Mouse (Mus musculus) liver, embryonic 15.5 days (tissue): ENCODE measurements at regions not wholly inside any gene's neighbourhood (a gene's known extent, or its start where the extent isn't known, plus 50 kb on each side); places are given as distances from the start of the nearest gene placed in this dataset.
"Not testable (repeated sequence)": the region's sequence is repeated elsewhere in the genome, so short reads cannot be mapped to it uniquely, and the experiment has no call there.

Source experiments
- ATAC-seq: fragments of 200-750 bp; cut with Nextera tagmentation; 2 replicates; pipeline ENCODE4 v1.8.0; 2017; ENCODE audit warnings: moderate number of reproducible peaks, mild to moderate bottlenecking, moderate library complexity; ENCODE audit not compliant: insufficient read depth
- H3K27ac ChIP-seq: fragments of 300-500 bp; sonication (generic); replicated peaks from 2 replicates; pipeline ENCODE4 v1.5.1; 2015; ENCODE audit warnings: mild to moderate bottlenecking, inconsistent platforms
- H3K27me3 ChIP-seq: fragments of 300-500 bp; sonication (generic); 2 replicates; pipeline ENCODE4 v1.6.1; 2015; ENCODE audit warnings: mild to moderate bottlenecking, inconsistent platforms
- H3K36me3 ChIP-seq: fragments of 300-500 bp; sonication (generic); replicated peaks from 2 replicates; pipeline ENCODE4 v1.6.1; 2015; ENCODE audit warnings: moderate library complexity, mild to moderate bottlenecking, inconsistent platforms
- H3K4me1 ChIP-seq: fragments of 300-500 bp; sonication (generic); replicated peaks from 2 replicates; pipeline ENCODE4 v1.6.1; 2015; ENCODE audit warnings: inconsistent platforms
- H3K4me2 ChIP-seq: fragments of 300-500 bp; sonication (generic); 2 replicates; pipeline ENCODE4 v1.6.1; 2015; ENCODE audit warnings: moderate library complexity, mild to moderate bottlenecking, inconsistent platforms
- H3K4me3 ChIP-seq: fragments of 300-500 bp; sonication (generic); replicated peaks from 2 replicates; pipeline ENCODE4 v1.5.1; 2015; ENCODE audit warnings: mild to moderate bottlenecking, inconsistent platforms
- H3K9ac ChIP-seq: fragments of 300-500 bp; sonication (generic); 2 replicates; pipeline ENCODE4 v1.6.1; 2015; ENCODE audit warnings: moderate library complexity, mild to moderate bottlenecking, inconsistent platforms
- H3K9me3 ChIP-seq: fragments of 300-500 bp; sonication (generic); replicated peaks from 2 replicates; pipeline ENCODE4 v1.6.1; 2016; ENCODE audit warnings: inconsistent platforms
- WGBS: fragments of 180-500 bp; shearing (Covaris S2); methylation state at CpG from one replicate; pipeline ENCODE4 v1.1.7; 2015; ENCODE audit warnings: mixed read lengths; ENCODE audit not compliant: insufficient replicate concordance; 5-methylcytosine and 5-hydroxymethylcytosine counted together

DNA sequence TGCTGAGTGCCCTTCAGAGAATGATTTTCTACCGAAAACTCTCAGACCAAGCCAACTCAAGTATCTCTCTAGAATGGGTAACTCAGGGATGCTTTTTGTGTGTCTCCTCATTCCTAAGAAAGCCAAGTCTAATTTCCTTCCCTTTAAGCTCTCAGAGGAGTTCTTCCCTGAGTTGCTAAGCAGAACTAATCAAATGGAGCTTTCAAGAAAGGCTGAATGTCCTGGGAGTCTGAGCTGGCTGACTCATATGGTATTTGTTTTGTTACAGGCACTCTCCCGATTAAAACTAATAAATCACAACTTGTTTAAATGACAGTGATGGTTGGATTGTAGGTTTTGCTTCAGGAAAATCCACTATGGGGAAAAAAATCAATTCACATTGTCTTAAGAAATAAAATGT lies 253.1 kb upstream of the Pfkp start:
- Histone ChIP-seq H3K4me3 (no peak overlapping the region), H3K4me2 (no peak overlapping the region), H3K4me1 (no peaks in the 10 kb centered on the region), H3K9ac (no peak overlapping the region), H3K27ac (no peak overlapping the region), H3K9me3 (no peaks in the 10 kb centered on the region), H3K36me3 (no peaks in the 10 kb centered on the region), H3K27me3 (no peaks in the 10 kb centered on the region)
- WGBS: 45% methylated on average over 2 of the region's 2 CpGs
- no peak for ATAC-seq

DNA sequence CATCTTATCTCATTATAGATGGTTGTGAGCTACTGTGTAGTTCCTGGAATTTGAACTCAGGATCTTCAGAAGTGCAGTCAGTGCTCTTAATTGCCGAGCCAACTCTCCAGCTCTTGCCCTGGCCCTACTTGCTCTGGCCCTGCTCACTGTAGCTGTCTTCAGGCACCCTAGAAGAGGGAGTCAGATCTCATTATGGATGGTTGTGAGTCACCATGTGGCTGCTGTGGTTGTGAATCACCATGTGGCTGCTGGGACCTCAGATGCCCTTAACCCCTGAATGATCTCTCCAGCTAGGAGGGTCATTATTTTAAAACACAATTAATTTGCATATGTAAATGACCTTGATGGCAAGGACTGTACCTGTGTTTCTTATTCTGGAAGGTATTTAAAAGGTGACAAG lies 249.1 kb upstream of the Pfkp start:
- ATAC-seq: no peak
- WGBS: 59% methylated on average over 1 of the region's 1 CpGs

DNA sequence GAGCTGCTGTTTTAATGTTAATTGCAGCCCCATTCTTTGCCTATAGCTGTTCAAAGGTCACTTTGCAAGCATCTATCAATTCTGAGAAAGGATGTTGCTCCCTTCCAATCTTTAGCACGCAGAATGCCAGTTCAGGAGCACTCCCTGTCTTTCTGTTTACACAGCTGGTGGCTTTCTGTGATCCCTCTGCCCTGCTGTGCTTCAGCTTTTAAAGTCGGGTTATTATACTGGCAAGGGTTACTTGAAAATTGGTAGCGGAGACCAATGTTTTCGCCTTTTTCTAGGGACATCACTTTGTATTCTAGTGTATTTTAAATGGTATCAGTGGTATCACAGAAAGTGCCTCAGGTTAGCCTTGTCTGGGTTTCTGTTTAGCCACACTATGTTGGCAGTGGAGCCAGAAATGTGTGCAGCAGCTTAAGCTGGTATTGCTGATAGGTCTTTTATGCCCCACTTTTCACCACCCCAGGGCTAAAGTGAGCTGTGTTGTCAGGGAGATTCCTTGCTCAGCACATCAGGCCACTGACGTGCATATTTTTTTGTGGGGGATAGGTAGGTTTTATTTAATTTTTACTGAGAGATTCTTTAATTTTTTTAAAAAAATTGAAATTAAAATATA lies 243.0 kb upstream of the Pfkp start:
- no peaks in the 10 kb centered on the region for H3K9me3 ChIP-seq
- H3K9ac ChIP-seq: no peak overlapping the region
- no peaks in the 10 kb centered on the region for H3K27me3 ChIP-seq
- no peaks in the 10 kb centered on the region for H3K4me1 ChIP-seq
- no peaks in the 10 kb centered on the region for H3K36me3 ChIP-seq
- H3K27ac ChIP-seq: no peak overlapping the region
- H3K4me2 ChIP-seq: no peak overlapping the region
- no peak for ATAC-seq
- no peak overlapping the region for H3K4me3 ChIP-seq
- 57% methylated on average over 5 of the region's 5 CpGs for WGBS

More for the DNA sequence above, 249.1 kb upstream of the Pfkp start:
- Histone ChIP-seq H3K9me3 (no peaks in the 10 kb centered on the region), H3K4me1 (no peaks in the 10 kb centered on the region), H3K4me3 (no peak overlapping the region), H3K27me3 (no peaks in the 10 kb centered on the region), H3K36me3 (no peaks in the 10 kb centered on the region), H3K9ac (no peak overlapping the region), H3K4me2 (no peak overlapping the region), H3K27ac (no peak overlapping the region)

DNA sequence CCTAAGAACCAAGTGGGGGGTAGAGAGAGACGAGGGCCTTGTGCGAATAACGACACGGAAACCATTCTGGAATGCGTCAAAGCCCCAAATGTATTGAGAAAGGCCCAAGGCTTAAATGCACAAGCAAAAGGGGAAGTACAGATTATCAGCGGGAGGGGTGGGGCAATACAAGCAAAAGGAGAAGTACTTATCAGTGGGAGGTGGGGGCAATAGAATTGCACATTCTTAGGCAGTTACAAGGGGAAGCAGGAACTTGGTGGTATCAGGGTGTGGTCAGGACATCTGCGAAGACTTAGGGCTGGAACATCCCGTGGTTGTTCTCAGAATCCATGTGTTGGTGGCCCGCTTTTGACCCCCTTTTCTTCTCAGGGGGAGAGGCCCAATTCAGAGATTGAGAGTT lies 240.9 kb upstream of the Pfkp start:
- H3K4me1 ChIP-seq, H3K36me3 ChIP-seq, H3K27me3 ChIP-seq, H3K9me3 ChIP-seq, H3K4me3 ChIP-seq, ATAC-seq, H3K4me2 ChIP-seq, H3K9ac ChIP-seq, H3K27ac ChIP-seq: not testable (repeated sequence)
- 19% methylated on average over 9 of the region's 9 CpGs for WGBS

DNA sequence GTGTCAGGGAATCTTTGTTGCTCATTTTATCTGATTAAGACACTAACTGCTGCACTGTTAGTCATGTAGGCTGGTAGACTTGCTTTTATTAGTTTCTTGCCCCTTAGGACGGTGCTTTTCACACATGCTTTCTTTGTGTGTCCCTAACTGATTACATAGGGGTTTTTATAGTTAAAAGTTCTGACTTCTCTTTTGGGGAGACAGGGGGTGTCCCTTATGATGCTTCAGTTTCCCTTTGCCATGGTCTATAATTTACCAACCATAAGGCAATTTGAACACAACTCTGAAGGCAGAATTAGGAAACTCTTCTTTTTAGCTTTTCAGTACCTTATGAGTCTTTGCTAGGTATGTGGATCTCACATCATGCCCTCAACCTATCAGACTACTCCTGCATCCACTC lies 239.8 kb upstream of the Pfkp start:
- no peaks in the 10 kb centered on the region for H3K4me1 ChIP-seq
- 49% methylated on average over 1 of the region's 1 CpGs for WGBS
- 0 out of 2 replicates have a peak, but pooled peaks cover 4% of the 10 kb centered on the region for H3K9me3 ChIP-seq
- H3K36me3 ChIP-seq: no peaks in the 10 kb centered on the region
- H3K4me3 ChIP-seq: no peak overlapping the region
- no peak overlapping the region for H3K9ac ChIP-seq
- no peaks in the 10 kb centered on the region for H3K27me3 ChIP-seq
- no peak overlapping the region for H3K27ac ChIP-seq
- H3K4me2 ChIP-seq: no peak overlapping the region
- ATAC-seq: no peak

DNA sequence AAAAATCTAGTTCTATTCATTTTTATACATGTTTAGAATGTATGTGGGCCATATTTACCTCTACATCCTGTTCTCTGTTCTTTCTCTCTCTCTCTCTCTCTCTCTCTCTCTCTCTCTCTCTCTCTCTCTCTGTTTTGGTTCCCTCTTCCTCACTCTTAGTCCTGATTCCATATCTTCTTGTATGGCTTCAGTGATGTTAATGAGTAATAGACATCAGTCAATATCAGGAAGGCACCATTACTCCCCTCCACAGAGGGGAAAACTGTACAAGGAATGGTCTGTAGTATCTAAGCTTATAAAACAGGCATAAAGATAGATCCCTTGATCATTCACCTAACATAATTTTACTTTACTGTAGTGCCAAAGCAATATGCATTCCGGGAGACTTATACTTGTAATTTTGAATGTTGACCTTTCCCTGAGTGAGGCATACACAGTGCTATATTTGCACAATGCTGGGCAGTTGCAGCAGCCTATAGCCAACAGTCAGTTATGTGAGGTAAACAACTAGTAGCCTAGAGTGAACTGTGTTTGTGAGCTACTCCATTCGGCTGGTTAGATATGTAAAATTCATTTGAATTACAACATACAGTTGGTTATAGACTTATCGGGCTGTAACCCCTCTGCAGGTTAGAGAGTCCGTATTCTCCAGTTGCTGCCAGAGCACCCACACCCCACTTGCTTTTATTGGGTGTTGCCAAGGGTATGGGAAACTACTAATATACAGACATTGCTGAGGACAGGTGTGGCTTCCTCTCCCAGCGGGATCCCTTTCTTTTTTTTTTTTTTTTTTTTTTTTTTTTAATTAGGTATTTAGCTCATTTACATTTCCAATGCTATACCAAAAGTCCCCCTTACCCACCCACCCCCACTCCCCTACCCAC lies 228.7 kb upstream of the Pfkp start:
- no peak overlapping the region for H3K4me3 ChIP-seq
- no peaks in the 10 kb centered on the region for H3K36me3 ChIP-seq
- no peaks in the 10 kb centered on the region for H3K27me3 ChIP-seq
- ATAC-seq: peak; percentile 76
- H3K4me1 ChIP-seq: no peaks in the 10 kb centered on the region
- no peak overlapping the region for H3K27ac ChIP-seq
- WGBS: 68% methylated on average over 5 of the region's 5 CpGs
- H3K9ac ChIP-seq: no peak overlapping the region
- H3K9me3 ChIP-seq: no peaks in the 10 kb centered on the region
- no peak overlapping the region for H3K4me2 ChIP-seq

DNA sequence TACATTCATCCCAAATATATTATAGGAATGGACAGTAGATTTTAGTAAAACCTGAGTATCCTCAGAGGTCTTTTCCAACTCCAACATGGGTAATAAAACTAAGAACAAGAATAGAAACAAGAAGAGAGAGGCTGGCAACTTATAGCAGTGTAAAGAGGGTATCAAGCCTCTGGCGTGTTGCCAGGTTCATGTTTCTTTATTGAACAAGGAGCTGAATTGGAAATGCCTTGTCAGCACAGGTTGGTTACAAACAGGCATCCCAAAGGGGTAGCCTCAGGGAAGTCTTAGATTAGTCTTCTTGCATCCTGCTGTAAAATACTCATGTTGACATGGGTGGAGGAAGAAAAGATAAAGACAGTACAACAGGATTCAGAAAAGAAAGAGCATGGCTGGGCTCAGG lies 213.6 kb upstream of the Pfkp start:
- no peak for ATAC-seq
- 44% methylated on average over 1 of the region's 1 CpGs for WGBS

DNA sequence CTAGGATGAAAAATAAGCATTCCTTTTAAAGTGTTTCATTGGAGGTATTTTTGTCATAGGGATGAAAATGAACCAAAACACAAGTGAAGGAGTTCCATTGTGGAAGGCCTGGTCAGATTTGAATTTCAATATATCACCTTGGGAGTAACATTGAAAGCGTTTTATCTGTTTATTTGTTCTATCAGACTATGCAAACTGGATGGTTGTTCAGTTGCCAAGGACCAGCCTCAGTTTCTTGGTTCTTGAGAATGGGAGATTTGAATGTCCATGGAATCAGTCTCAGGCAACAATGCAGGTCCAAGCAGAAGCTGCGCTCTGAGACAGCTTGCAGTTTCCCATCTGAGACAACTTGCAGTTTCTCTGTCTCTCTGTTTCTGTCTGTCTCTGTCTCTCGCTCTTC lies 211.0 kb upstream of the Pfkp start:
- Histone ChIP-seq H3K27me3 (no peaks in the 10 kb centered on the region), H3K9ac (no peak overlapping the region), H3K9me3 (no peaks in the 10 kb centered on the region), H3K27ac (no peak overlapping the region), H3K4me3 (no peak overlapping the region), H3K4me1 (no peaks in the 10 kb centered on the region), H3K36me3 (no peaks in the 10 kb centered on the region), H3K4me2 (no peak overlapping the region)
- 54% methylated on average over 3 of the region's 3 CpGs for WGBS
- ATAC-seq: no peak

More for the DNA sequence above, 213.6 kb upstream of the Pfkp start:
- Histone ChIP-seq H3K36me3 (no peaks in the 10 kb centered on the region), H3K4me2 (no peak overlapping the region), H3K27me3 (no peaks in the 10 kb centered on the region), H3K4me1 (no peaks in the 10 kb centered on the region), H3K4me3 (no peak overlapping the region), H3K9me3 (no peaks in the 10 kb centered on the region), H3K27ac (no peak overlapping the region), H3K9ac (no peak overlapping the region)

DNA sequence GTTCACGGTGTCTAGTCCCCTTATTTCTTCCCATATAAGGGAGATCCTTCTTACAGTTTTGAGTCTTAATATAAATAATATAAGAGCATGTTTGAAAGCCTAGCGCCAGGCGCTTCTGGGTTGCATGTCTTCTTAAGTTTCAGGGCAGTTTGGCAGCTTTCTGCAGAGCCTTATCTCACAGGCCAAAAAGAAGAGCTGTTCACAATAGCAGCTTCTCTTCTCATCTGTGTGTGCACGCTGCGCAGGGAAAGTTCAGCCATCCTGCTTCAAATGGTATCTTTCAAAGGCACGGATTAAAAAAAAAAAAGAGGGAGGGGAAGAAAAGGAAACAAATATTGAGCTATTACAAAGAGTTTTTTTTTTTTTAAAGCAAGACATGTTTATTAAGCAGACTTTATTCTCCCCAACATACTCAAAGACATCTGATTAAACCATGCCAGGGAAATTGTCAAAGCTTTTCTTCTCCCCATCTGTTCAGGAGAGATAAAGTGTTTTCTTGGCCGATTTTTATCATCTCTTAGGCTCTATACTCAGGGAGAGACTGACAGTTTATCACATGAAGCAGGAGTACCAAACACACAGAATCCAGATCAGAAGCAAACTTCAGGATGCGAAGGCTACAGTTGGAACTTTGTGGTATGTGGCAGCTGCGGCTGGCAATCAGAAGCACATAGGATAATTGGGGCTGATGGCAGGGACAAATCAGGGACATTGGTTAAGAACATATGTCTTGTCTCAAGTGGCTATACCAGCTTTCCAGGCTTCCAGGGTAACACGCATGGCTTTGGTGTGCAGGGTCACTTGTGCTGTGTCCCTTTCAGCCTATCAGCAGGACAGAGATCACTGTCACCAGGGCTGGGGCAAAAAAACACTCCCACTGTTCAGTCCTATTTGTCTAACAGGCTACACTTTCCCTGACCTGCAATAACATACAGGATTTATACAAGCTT lies 206.9 kb upstream of the Pfkp start:
- Histone ChIP-seq H3K27ac (no peak overlapping the region), H3K36me3 (no peaks in the 10 kb centered on the region), H3K4me1 (no peaks in the 10 kb centered on the region), H3K9me3 (no peaks in the 10 kb centered on the region), H3K9ac (no peak overlapping the region), H3K4me2 (no peak overlapping the region), H3K27me3 (no peaks in the 10 kb centered on the region), H3K4me3 (no peak overlapping the region)
- WGBS: 49% methylated on average over 10 of the region's 10 CpGs
- no peak for ATAC-seq

DNA sequence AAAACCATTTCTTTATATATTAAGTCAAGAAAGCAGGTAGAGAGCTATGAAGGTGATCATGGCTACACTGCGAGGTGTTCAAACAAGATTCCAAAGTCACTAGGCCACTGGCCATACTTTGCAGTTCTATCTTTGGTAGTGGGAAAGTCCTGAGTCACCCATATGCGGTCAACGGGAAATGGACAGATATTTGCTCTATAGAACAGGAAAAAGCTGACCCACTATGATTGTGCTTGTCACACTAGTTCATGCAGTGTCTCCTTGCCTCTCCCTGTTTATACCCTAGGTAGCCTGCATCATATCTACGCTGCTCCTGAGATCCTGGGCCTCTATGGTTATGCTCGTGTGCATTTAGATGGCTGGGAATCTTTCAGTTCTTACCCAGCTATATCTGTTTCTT lies 188.9 kb upstream of the Pfkp start:
- ATAC-seq: no peak
- H3K27me3 ChIP-seq: no peaks in the 10 kb centered on the region

DNA sequence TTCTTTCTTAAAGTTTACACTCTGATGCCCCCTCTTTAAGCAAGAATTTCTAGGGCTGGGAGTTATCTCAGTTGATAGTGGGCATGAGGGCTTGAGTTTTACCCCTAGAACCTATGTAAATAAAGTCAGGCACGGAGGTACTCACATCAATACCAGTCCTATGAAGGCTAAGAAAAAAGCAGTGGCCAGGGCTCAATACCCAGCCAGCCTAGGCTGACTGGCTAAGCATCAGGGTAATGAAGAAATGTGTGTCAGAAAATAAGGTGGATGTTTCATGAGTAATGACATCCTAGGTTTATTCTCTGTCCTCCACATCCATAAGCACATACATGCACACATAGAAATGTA lies 188.5 kb upstream of the Pfkp start:
- H3K27ac ChIP-seq: no peak overlapping the region
- no peak for ATAC-seq

More for the DNA sequence above, 188.9 kb upstream of the Pfkp start:
- H3K9ac ChIP-seq: no peak overlapping the region
- H3K4me3 ChIP-seq: no peak overlapping the region
- no peaks in the 10 kb centered on the region for H3K36me3 ChIP-seq
- H3K4me2 ChIP-seq: no peak overlapping the region
- no peak overlapping the region for H3K27ac ChIP-seq
- H3K9me3 ChIP-seq: no peaks in the 10 kb centered on the region
- 43% methylated on average over 5 of the region's 5 CpGs for WGBS
- H3K4me1 ChIP-seq: no peaks in the 10 kb centered on the region

More for the DNA sequence above, 188.5 kb upstream of the Pfkp start:
- no peak overlapping the region for H3K9ac ChIP-seq
- WGBS: 37% methylated on average over 1 of the region's 1 CpGs
- no peak overlapping the region for H3K4me2 ChIP-seq
- H3K36me3 ChIP-seq: no peaks in the 10 kb centered on the region
- H3K9me3 ChIP-seq: no peaks in the 10 kb centered on the region
- no peak overlapping the region for H3K4me3 ChIP-seq
- H3K27me3 ChIP-seq: no peaks in the 10 kb centered on the region
- H3K4me1 ChIP-seq: no peaks in the 10 kb centered on the region
